Mouse (Mus musculus): Measurements from ENCODE around the gene Ttc22. TPM values are rescaled to one million over a fixed set of nuclear protein-coding genes. Genes with fewer than 3 reads are reported as not detected.

Gene Ttc22
- total RNA-seq, 2 experiments from 2014 or later = not detected

GRCm38 (mm10) chr4:106653051-106653450 lies 30.8 kb downstream of the Ttc22 start:
- no peak for ATAC-seq (replicated peaks; ENCODE audit: poor library complexity)

- ATAC-seq (replicated peaks; ENCODE audit: poor library complexity) = no peak
Observed at GRCm38 (mm10) chr4:106655681-106656080, 33.4 kb downstream of the Ttc22 start.

GRCm38 (mm10) chr4:106663956-106664470 lies 41.8 kb downstream of the Ttc22 start:
- no peak for ATAC-seq (replicated peaks; ENCODE audit: poor library complexity)

- ATAC-seq (replicated peaks; ENCODE audit: poor library complexity) = no peak
Observed at GRCm38 (mm10) chr4:106664697-106665096, 42.5 kb downstream of the Ttc22 start.

GRCm38 (mm10) chr4:106665269-106665668 lies 43.0 kb downstream of the Ttc22 start:
- ATAC-seq (replicated peaks; ENCODE audit: poor library complexity) = no peak

- no peak for ATAC-seq (replicated peaks; ENCODE audit: poor library complexity)
Observed at GRCm38 (mm10) chr4:106665673-106666072, 43.4 kb downstream of the Ttc22 start.

GRCm38 (mm10) chr4:106666546-106666945 lies 44.3 kb downstream of the Ttc22 start:
- no peak for ATAC-seq (replicated peaks; ENCODE audit: poor library complexity)

GRCm38 (mm10) chr4:106676749-106677148 lies 54.5 kb downstream of the Ttc22 start:
- no peak for ATAC-seq (replicated peaks; ENCODE audit: poor library complexity)

- peak; percentile 100 for ATAC-seq (replicated peaks; ENCODE audit: poor library complexity)
Observed at GRCm38 (mm10) chr4:106678442-106679118, 56.3 kb downstream of the Ttc22 start, which contains the start of gene Ttc4. Gene Ttc4, minus strand, starts transcription at chr4:106678944.

GRCm38 (mm10) chr4:106679152-106679551 lies 56.9 kb downstream of the Ttc22 start:
- 0 out of 2 replicates have a peak, but pooled peaks have one; percentile 1 for ATAC-seq (replicated peaks; ENCODE audit: poor library complexity)

- no peak for ATAC-seq (replicated peaks; ENCODE audit: poor library complexity)
Observed at GRCm38 (mm10) chr4:106680955-106681354, 58.7 kb downstream of the Ttc22 start.

GRCm38 (mm10) chr4:106688636-106689296 lies 66.5 kb downstream of the Ttc22 start:
- no peak for ATAC-seq (replicated peaks; ENCODE audit: poor library complexity)

Other genes with a start within 250 kb of the Ttc22 start
- gene Pcsk9, start 158.1 kb upstream of the Ttc22 start, total RNA-seq (2015) = not detected in 2 replicates
- gene Pcsk9, start 158.1 kb upstream of the Ttc22 start, total RNA-seq (2017) = 0.12 and 0.14 TPM in 2 replicates
- gene Bsnd, start 130.1 kb upstream of the Ttc22 start, total RNA-seq (2015) = not detected in 2 replicates
- gene Bsnd, start 130.1 kb upstream of the Ttc22 start, total RNA-seq (2017) = not detected in 2 replicates
- gene Dhcr24, start 61.4 kb upstream of the Ttc22 start, total RNA-seq (2015) = 15.9 and 17.4 TPM in 2 replicates
- gene Dhcr24, start 61.4 kb upstream of the Ttc22 start, total RNA-seq (2017) = 9.8 and 11.0 TPM in 2 replicates
- not detected in 2 replicates for gene Lexm, start 5.2 kb upstream of the Ttc22 start, total RNA-seq (2015)
- not detected in 2 replicates for gene Lexm, start 5.2 kb upstream of the Ttc22 start, total RNA-seq (2017)
- gene Pars2, start 28.6 kb downstream of the Ttc22 start, total RNA-seq (2015) = 3.7 and 6.6 TPM in 2 replicates
- gene Pars2, start 28.6 kb downstream of the Ttc22 start, total RNA-seq (2017) = 7.7 and 8.8 TPM in 2 replicates
- 32.2 and 42.5 TPM in 2 replicates for gene Ttc4, start 56.5 kb downstream of the Ttc22 start, total RNA-seq (2015)
- 24.9 and 28.2 TPM in 2 replicates for gene Ttc4, start 56.5 kb downstream of the Ttc22 start, total RNA-seq (2017)
- gene Mroh7, start 108.5 kb downstream of the Ttc22 start, total RNA-seq (2015) = not detected in 2 replicates
- gene Mroh7, start 108.5 kb downstream of the Ttc22 start, total RNA-seq (2017) = not detected in 2 replicates
- not detected in 2 replicates for gene Fam151a, start 111.5 kb downstream of the Ttc22 start, total RNA-seq (2015)
- gene Fam151a, start 111.5 kb downstream of the Ttc22 start, total RNA-seq (2017) = not detected in 2 replicates
- gene Acot11, start 182.6 kb downstream of the Ttc22 start, total RNA-seq (2015) = 2.0 and 2.3 TPM in 2 replicates
- gene Acot11, start 182.6 kb downstream of the Ttc22 start, total RNA-seq (2017) = 2.6 and 3.2 TPM in 2 replicates